Mouse (Mus musculus): ENCODE data around the gene Cyyr1. TPM values are rescaled to one million over a fixed set of nuclear protein-coding genes. Genes with fewer than 3 reads are reported as not detected.

Gene Cyyr1
- polyA plus RNA-seq, 1 experiment from 2014 or later = 3.7 TPM

GRCm38 (mm10) chr16:85527743-85528620, 25.2 kb downstream of the Cyyr1 start:
- H3K4me3 ChIP-seq = no peak overlapping the region
- no peaks in the 10 kb centered on the region for H3K36me3 ChIP-seq
- no peak overlapping the region for H3K27ac ChIP-seq
- WGBS = 44% methylated on average over 12 of the region's 12 CpGs
- H3K4me2 ChIP-seq (replicated peaks) = no peak overlapping the region
- no peaks in the 10 kb centered on the region for H3K27me3 ChIP-seq (replicated peaks)
- H3K9me3 ChIP-seq = no peaks in the 10 kb centered on the region
- peak; percentile 80 for ATAC-seq (ENCODE audit: low FRiP score, low read depth)
- no peaks in the 10 kb centered on the region for H3K4me1 ChIP-seq
- H3K9ac ChIP-seq = no peak overlapping the region

DNA sequence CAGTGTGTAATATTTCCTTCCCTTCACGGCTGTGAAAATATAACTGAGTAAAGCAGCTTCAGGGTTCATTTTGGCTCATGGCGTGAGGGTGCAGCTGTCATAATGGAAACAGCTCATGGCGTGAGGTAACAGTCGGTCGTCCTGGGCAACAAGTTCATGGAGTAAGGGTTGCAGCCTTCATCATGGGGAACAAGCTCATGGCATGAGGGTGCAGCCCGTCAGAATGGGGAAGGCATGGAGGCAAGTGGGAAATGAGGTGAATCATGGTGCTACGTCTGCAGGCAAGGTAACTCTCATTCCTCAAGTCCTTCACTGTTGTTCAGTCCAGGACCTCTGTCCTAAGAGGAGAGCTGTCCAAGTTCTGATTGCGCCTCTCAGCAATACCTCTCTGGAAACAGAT, 28.6 kb downstream of the Cyyr1 start:
- no peak for ATAC-seq (ENCODE audit: low FRiP score, low read depth)
- Histone ChIP-seq H3K4me2 (replicated peaks) (no peak overlapping the region), H3K9me3 (no peaks in the 10 kb centered on the region), H3K4me3 (no peak overlapping the region), H3K27ac (no peak overlapping the region), H3K4me1 (no peaks in the 10 kb centered on the region), H3K36me3 (no peaks in the 10 kb centered on the region), H3K27me3 (replicated peaks) (no peaks in the 10 kb centered on the region), H3K9ac (no peak overlapping the region)
- 82% methylated on average over 8 of the region's 8 CpGs for WGBS

DNA sequence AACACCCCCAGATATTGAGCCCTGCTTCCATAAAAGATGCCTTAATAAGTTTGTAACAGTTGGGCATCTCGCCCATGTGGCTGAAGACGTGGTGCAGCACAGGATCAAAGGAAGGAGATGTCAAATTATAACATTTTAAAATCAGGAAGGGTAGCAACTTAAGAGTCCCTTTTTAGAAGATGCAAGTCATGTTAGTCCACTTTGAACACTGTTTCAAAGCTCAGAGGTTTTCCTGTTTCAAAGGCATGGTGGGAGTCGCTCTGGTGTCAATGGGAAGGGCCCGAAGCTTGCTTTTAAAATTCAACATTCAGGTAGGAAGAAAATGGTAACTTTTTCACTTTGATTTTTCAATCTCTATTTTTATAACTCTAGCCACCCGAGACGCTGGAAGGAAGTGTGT, 45.9 kb downstream of the Cyyr1 start:
- Histone ChIP-seq H3K36me3 (no peaks in the 10 kb centered on the region), H3K4me3 (no peak overlapping the region), H3K9ac (no peak overlapping the region), H3K27ac (no peak overlapping the region), H3K4me1 (no peaks in the 10 kb centered on the region), H3K4me2 (replicated peaks) (no peak overlapping the region), H3K9me3 (no peaks in the 10 kb centered on the region), H3K27me3 (replicated peaks) (no peaks in the 10 kb centered on the region)
- WGBS = 92% methylated on average over 6 of the region's 6 CpGs
- ATAC-seq (ENCODE audit: low FRiP score, low read depth) = no peak

- peak; percentile 50; the same call in 1 of the 2 replicates for ATAC-seq (ENCODE audit: low FRiP score, low read depth)
- H3K27ac ChIP-seq = no peak overlapping the region
- 10% methylated on average over 3 of the region's 3 CpGs for WGBS
Measured at GRCm38 (mm10) chr16:85505108-85505507, 48.1 kb downstream of the Cyyr1 start.

GRCm38 (mm10) chr16:85503416-85503815, 49.8 kb downstream of the Cyyr1 start:
- Histone ChIP-seq H3K9me3 (no peaks in the 10 kb centered on the region), H3K27ac (no peak overlapping the region), H3K4me2 (replicated peaks) (no peak overlapping the region), H3K27me3 (replicated peaks) (no peaks in the 10 kb centered on the region), H3K9ac (no peak overlapping the region), H3K36me3 (no peaks in the 10 kb centered on the region), H3K4me3 (no peak overlapping the region), H3K4me1 (no peaks in the 10 kb centered on the region)
- WGBS = 78% methylated on average over 5 of the region's 5 CpGs
- no peak for ATAC-seq (ENCODE audit: low FRiP score, low read depth)

More at GRCm38 (mm10) chr16:85505108-85505507, 48.1 kb downstream of the Cyyr1 start:
- H3K36me3 ChIP-seq = no peaks in the 10 kb centered on the region
- H3K9ac ChIP-seq = no peak overlapping the region
- no peak overlapping the region for H3K4me3 ChIP-seq
- H3K9me3 ChIP-seq = no peaks in the 10 kb centered on the region
- no peak overlapping the region for H3K4me2 ChIP-seq (replicated peaks)
- H3K27me3 ChIP-seq (replicated peaks) = no peaks in the 10 kb centered on the region
- no peaks in the 10 kb centered on the region for H3K4me1 ChIP-seq

DNA sequence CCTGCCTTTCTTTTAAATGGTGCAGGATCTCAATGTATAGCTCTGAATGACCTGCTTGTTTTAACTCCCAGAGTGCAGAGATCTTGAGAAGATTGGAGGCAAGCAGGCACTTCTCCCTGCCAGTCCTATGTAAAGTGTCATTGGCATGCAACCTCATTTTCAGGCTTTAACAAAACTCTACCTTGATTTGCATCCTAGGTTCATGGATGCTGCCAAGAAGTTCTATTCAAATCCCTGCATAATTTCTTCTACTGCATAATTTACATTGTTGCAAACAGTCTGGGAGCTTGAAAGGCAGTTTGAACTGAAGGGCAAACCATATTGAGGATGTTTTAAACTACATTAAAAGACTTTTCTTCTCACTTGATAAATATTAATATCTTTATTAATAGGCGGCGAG, 57.4 kb downstream of the Cyyr1 start:
- whole genome bisulfite sequencing = 85% methylated on average over 2 of the region's 2 CpGs
- Histone ChIP-seq H3K36me3 (no peaks in the 10 kb centered on the region), H3K4me1 (no peaks in the 10 kb centered on the region), H3K4me3 (no peak overlapping the region), H3K9me3 (no peaks in the 10 kb centered on the region), H3K27me3 (replicated peaks) (no peaks in the 10 kb centered on the region), H3K27ac (no peak overlapping the region), H3K9ac (no peak overlapping the region), H3K4me2 (replicated peaks) (no peak overlapping the region)
- no peak for ATAC-seq (ENCODE audit: low FRiP score, low read depth)

DNA sequence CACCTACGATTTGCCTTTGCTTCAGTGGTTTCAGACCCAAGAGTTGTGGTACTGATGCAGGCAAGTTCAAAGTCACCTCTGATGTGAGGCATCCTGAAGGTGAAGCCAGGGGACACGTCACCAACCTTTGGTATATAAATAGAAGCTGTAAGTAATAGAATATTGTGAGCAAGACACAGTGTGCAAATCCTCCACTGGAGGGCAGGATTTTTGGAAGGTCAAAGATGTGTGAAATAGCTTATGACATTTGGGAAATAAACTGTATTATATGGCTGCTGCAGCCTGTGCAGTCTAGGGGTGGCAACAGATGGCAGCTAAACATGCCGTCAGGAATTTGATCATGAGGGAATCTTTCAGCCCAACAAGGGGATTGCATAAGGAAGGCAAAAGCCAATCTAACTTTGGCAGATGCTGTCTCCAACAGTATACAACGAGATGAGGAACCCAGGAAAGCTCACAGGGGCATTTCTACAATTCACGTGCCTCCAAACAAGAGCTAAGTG, 65.0 kb downstream of the Cyyr1 start:
- H3K36me3 ChIP-seq = no peaks in the 10 kb centered on the region
- 80% methylated on average over 5 of the region's 5 CpGs for WGBS
- no peaks in the 10 kb centered on the region for H3K27me3 ChIP-seq (replicated peaks)
- no peak for ATAC-seq (ENCODE audit: low FRiP score, low read depth)
- no peak overlapping the region for H3K27ac ChIP-seq
- H3K4me3 ChIP-seq = no peak overlapping the region
- no peaks in the 10 kb centered on the region for H3K9me3 ChIP-seq
- no peak overlapping the region for H3K9ac ChIP-seq
- no peak overlapping the region for H3K4me2 ChIP-seq (replicated peaks)
- H3K4me1 ChIP-seq = no peaks in the 10 kb centered on the region

- H3K4me1 ChIP-seq = no peaks in the 10 kb centered on the region
- H3K9me3 ChIP-seq = no peaks in the 10 kb centered on the region
- H3K27me3 ChIP-seq (replicated peaks) = no peaks in the 10 kb centered on the region
- H3K27ac ChIP-seq = no peak overlapping the region
- no peak for ATAC-seq (ENCODE audit: low FRiP score, low read depth)
- no peak overlapping the region for H3K9ac ChIP-seq
- H3K4me3 ChIP-seq = no peak overlapping the region
- no peak overlapping the region for H3K4me2 ChIP-seq (replicated peaks)
- H3K36me3 ChIP-seq = no peaks in the 10 kb centered on the region
- 88% methylated on average over 7 of the region's 7 CpGs for WGBS
Measured at GRCm38 (mm10) chr16:85487266-85487665, 65.9 kb downstream of the Cyyr1 start.

GRCm38 (mm10) chr16:85484557-85484956, 68.6 kb downstream of the Cyyr1 start:
- WGBS = 89% methylated on average over 4 of the region's 4 CpGs
- ATAC-seq (ENCODE audit: low FRiP score, low read depth) = no peak
- H3K27me3 ChIP-seq (replicated peaks) = no peaks in the 10 kb centered on the region

GRCm38 (mm10) chr16:85474552-85475071, 78.6 kb downstream of the Cyyr1 start:
- Histone ChIP-seq H3K9me3 (no peaks in the 10 kb centered on the region), H3K4me3 (no peak overlapping the region), H3K9ac (no peak overlapping the region), H3K27me3 (replicated peaks) (no peaks in the 10 kb centered on the region), H3K4me2 (replicated peaks) (no peak overlapping the region), H3K36me3 (no peaks in the 10 kb centered on the region), H3K27ac (no peak overlapping the region), H3K4me1 (no peaks in the 10 kb centered on the region)
- ATAC-seq (ENCODE audit: low FRiP score, low read depth) = no peak
- 45% methylated on average over 5 of the region's 5 CpGs for WGBS

More at GRCm38 (mm10) chr16:85484557-85484956, 68.6 kb downstream of the Cyyr1 start:
- no peak overlapping the region for H3K9ac ChIP-seq
- H3K4me1 ChIP-seq = no peaks in the 10 kb centered on the region
- H3K4me2 ChIP-seq (replicated peaks) = no peak overlapping the region
- no peaks in the 10 kb centered on the region for H3K36me3 ChIP-seq
- no peak overlapping the region for H3K27ac ChIP-seq
- H3K9me3 ChIP-seq = no peaks in the 10 kb centered on the region
- no peak overlapping the region for H3K4me3 ChIP-seq

DNA sequence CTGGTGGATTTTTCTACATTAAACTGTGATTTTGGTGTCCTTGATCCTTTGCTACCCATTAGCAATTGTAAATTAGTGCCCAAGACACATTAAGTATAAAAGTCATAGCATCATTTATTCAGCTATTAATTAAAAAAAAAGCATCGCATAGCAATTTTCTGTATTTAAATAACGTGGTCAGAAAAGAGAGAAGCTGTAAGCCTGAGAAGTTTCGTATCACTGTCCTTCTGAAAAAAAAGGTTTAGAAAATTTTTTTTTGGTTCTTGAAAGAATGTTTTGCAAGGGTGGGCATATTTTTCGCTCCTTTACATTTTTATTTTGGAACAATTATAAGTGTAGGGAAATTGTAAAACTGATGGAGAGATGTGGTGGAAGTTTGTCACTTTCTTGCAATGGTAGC, 83.1 kb downstream of the Cyyr1 start:
- no peaks in the 10 kb centered on the region for H3K36me3 ChIP-seq
- no peak for ATAC-seq (ENCODE audit: low FRiP score, low read depth)
- no peak overlapping the region for H3K4me2 ChIP-seq (replicated peaks)
- H3K4me1 ChIP-seq = no peaks in the 10 kb centered on the region
- no peak overlapping the region for H3K9ac ChIP-seq
- H3K4me3 ChIP-seq = no peak overlapping the region
- H3K27me3 ChIP-seq (replicated peaks) = no peaks in the 10 kb centered on the region
- H3K9me3 ChIP-seq = no peaks in the 10 kb centered on the region
- H3K27ac ChIP-seq = no peak overlapping the region
- WGBS = 91% methylated on average over 4 of the region's 4 CpGs

GRCm38 (mm10) chr16:85455043-85455442, 98.2 kb downstream of the Cyyr1 start:
- Histone ChIP-seq H3K9me3 (no peaks in the 10 kb centered on the region), H3K36me3 (no peaks in the 10 kb centered on the region), H3K4me1 (no peaks in the 10 kb centered on the region), H3K9ac (no peak overlapping the region), H3K4me3 (no peak overlapping the region), H3K27ac (no peak overlapping the region), H3K4me2 (replicated peaks) (no peak overlapping the region), H3K27me3 (replicated peaks) (no peaks in the 10 kb centered on the region)
- 98% methylated on average over 1 of the region's 1 CpGs for WGBS
- ATAC-seq (ENCODE audit: low FRiP score, low read depth) = no peak
